Mouse (Mus musculus) thymus, postnatal 14 days (tissue): Measurements from ENCODE around the gene Padi4.
A peak's percentile ranks its signal among the peaks of the same experiment; 100 is the strongest.

Experiments
- DNase-seq: peaks from one replicate; pipeline ENCODE4 v3.0.0; 2021

Gene Padi4

GRCm38 (mm10) chr4:140787414-140787813 is 13.4 kb upstream of the Padi4 start:
- no peak for DNase-seq

- no peak for DNase-seq
Observed at GRCm38 (mm10) chr4:140785217-140785616, 11.2 kb upstream of the Padi4 start.

GRCm38 (mm10) chr4:140784292-140784945 is 10.4 kb upstream of the Padi4 start:
- DNase-seq = no peak

GRCm38 (mm10) chr4:140782821-140783220 is 8.8 kb upstream of the Padi4 start:
- DNase-seq = peak; percentile 51

GRCm38 (mm10) chr4:140780507-140780906 is 6.5 kb upstream of the Padi4 start:
- no peak for DNase-seq

GRCm38 (mm10) chr4:140779803-140780397 is 5.9 kb upstream of the Padi4 start:
- no peak for DNase-seq

- no peak for DNase-seq
Observed at GRCm38 (mm10) chr4:140776623-140777022, 2.6 kb upstream of the Padi4 start.

- DNase-seq = peak; percentile 80
Observed at GRCm38 (mm10) chr4:140775876-140776275, 1.8 kb upstream of the Padi4 start.

GRCm38 (mm10) chr4:140774893-140775292 is 857 bp upstream of the Padi4 start:
- peak; percentile 81 for DNase-seq

- DNase-seq = no peak
Observed at GRCm38 (mm10) chr4:140771091-140771490, 2.9 kb downstream of the Padi4 start.

- DNase-seq = no peak
Observed at GRCm38 (mm10) chr4:140770433-140770832, 3.6 kb downstream of the Padi4 start.

GRCm38 (mm10) chr4:140768973-140769372 is 5.1 kb downstream of the Padi4 start:
- DNase-seq = no peak

- DNase-seq = no peak
Observed at GRCm38 (mm10) chr4:140765936-140766335, 8.1 kb downstream of the Padi4 start.

GRCm38 (mm10) chr4:140763158-140763557 is 10.9 kb downstream of the Padi4 start:
- DNase-seq = peak; percentile 88

- DNase-seq = no peak
Observed at GRCm38 (mm10) chr4:140761601-140762000, 12.4 kb downstream of the Padi4 start.

GRCm38 (mm10) chr4:140755811-140756210 is 18.2 kb downstream of the Padi4 start:
- DNase-seq = no peak

- peak; percentile 76 for DNase-seq
Observed at GRCm38 (mm10) chr4:140753366-140753765, 20.7 kb downstream of the Padi4 start.

- peak; percentile 94 for DNase-seq
Observed at GRCm38 (mm10) chr4:140750328-140750727, 23.7 kb downstream of the Padi4 start.

GRCm38 (mm10) chr4:140747978-140748377 is 26.1 kb downstream of the Padi4 start:
- no peak for DNase-seq

GRCm38 (mm10) chr4:140744654-140745053 is 29.4 kb downstream of the Padi4 start:
- peak; percentile 84 for DNase-seq

GRCm38 (mm10) chr4:140743086-140743485 is 30.9 kb downstream of the Padi4 start:
- DNase-seq = no peak

- DNase-seq = no peak
Observed at GRCm38 (mm10) chr4:140742543-140742942, 31.5 kb downstream of the Padi4 start, which contains the start of gene Padi6. TSS of gene Padi6 (minus strand) at chr4:140742643.

GRCm38 (mm10) chr4:140741401-140741800 is 32.6 kb downstream of the Padi4 start:
- DNase-seq = peak; percentile 37

GRCm38 (mm10) chr4:140740655-140741054 is 33.4 kb downstream of the Padi4 start:
- DNase-seq = no peak

- no peak for DNase-seq
Observed at GRCm38 (mm10) chr4:140732871-140733270, 41.2 kb downstream of the Padi4 start.
